Mouse (Mus musculus) lung, embryonic 15.5 days (tissue): ENCODE results near the gene Lysmd3. TPM values are rescaled to one million over a fixed set of nuclear protein-coding genes. Genes with fewer than 3 reads are reported as not detected.

Source experiments
- ATAC-seq: fragments of 200-750 bp; cut with Nextera tagmentation; 2 replicates; pipeline ENCODE4 v1.8.0; 2017; ENCODE audit warnings: moderate number of reproducible peaks, borderline replicate concordance; ENCODE audit not compliant: low FRiP score, low TSS enrichment; ENCODE audit errors: extremely low read depth
- H3K27ac ChIP-seq: fragments of 300-500 bp; sonication (generic); 2 replicates; pipeline ENCODE4 v1.5.1; 2015; ENCODE audit warnings: moderate library complexity, mild to moderate bottlenecking, inconsistent platforms
- H3K27me3 ChIP-seq: fragments of 300-500 bp; sonication (generic); 2 replicates; pipeline ENCODE4 v1.6.1; 2015; ENCODE audit warnings: inconsistent platforms
- H3K36me3 ChIP-seq: fragments of 300-500 bp; sonication (generic); 2 replicates; pipeline ENCODE4 v1.6.1; 2015; ENCODE audit warnings: inconsistent platforms
- H3K4me1 ChIP-seq: fragments of 300-500 bp; sonication (generic); 2 replicates; pipeline ENCODE4 v1.6.1; 2015; ENCODE audit warnings: inconsistent platforms
- H3K4me2 ChIP-seq: fragments of 300-500 bp; sonication (generic); 2 replicates; pipeline ENCODE4 v1.6.1; 2015; ENCODE audit warnings: inconsistent platforms, mild to moderate bottlenecking, moderate library complexity
- H3K4me3 ChIP-seq: fragments of 300-500 bp; sonication (generic); 2 replicates; pipeline ENCODE4 v1.5.1; 2015; ENCODE audit warnings: mild to moderate bottlenecking, inconsistent platforms
- H3K9ac ChIP-seq: fragments of 300-500 bp; sonication (generic); 2 replicates; pipeline ENCODE4 v1.6.1; 2015; ENCODE audit warnings: inconsistent platforms
- H3K9me3 ChIP-seq: fragments of 300-500 bp; sonication (generic); 2 replicates; pipeline ENCODE4 v1.6.1; 2016; ENCODE audit warnings: inconsistent platforms
- WGBS: fragments of 180-500 bp; shearing (Covaris S2); methylation state at CpG from one replicate; pipeline ENCODE4 v1.1.7; 2015; 5-methylcytosine and 5-hydroxymethylcytosine counted together
- polyA plus RNA-seq: library from polyadenylated mRNA; unstranded; fragments of >200 nt; fragmentation: Nextera tagmentation; extraction: Ambion mirVana; gene quantifications from 2 replicates; pipeline ENCODE4 v1.2.1, GENCODE M21; 2015

The Lysmd3 gene
- polyA plus RNA-seq, 1 experiment from 2014 or later: 27.7 TPM

DNA sequence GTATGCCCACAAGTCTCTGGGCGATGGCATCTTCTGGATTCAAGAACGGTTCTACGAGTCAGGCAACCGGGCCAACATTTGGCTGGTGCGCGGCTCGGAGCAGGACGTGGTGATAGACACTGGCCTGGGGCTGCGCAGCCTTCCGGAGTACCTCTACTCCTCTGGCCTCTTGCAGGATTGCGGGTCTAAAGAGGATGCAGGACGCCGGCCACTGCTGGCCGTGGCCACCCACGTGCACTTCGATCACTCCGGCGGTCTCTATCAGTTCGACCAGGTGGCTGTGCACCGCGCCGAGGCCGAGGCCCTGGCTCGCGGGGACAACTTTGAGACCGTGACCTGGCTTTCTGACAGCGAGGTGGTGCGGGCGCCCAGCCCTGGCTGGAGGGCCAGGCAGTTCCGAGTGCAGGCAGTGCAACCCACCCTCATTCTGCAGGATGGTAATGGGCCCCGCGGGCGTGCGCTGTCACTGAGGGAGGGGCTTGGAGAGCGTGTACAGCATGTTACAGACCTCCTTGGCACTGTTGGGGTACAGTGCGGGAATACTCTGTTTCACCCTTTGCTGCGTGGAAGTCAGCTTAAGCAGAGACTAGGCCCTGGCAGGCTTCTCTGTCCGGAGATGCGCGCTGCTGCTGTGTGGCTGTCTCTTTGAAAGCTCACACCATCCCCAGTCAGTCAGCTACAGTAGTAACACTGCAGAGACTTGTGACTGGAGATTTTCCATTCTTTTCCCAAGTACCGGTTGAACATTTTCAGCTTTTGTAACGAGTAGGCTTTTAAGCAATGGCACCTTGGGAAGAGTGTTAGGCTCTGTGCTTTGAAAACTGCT is 54.3 kb downstream of the Lysmd3 start:
- Histone ChIP-seq H3K9me3 (no peaks in the 10 kb centered on the region), H3K27ac (peak overlapping the region; percentile 94), H3K36me3 (no peaks in the 10 kb centered on the region), H3K4me1 (peaks cover 13% of the 10 kb centered on the region), H3K4me2 (peak overlapping the region; percentile 99), H3K9ac (peak overlapping the region; percentile 66), H3K4me3 (peak overlapping the region; percentile 97), H3K27me3 (no peaks in the 10 kb centered on the region)
- WGBS: 1% methylated on average over 42 of the region's 42 CpGs
- peak; percentile 19 for ATAC-seq

DNA sequence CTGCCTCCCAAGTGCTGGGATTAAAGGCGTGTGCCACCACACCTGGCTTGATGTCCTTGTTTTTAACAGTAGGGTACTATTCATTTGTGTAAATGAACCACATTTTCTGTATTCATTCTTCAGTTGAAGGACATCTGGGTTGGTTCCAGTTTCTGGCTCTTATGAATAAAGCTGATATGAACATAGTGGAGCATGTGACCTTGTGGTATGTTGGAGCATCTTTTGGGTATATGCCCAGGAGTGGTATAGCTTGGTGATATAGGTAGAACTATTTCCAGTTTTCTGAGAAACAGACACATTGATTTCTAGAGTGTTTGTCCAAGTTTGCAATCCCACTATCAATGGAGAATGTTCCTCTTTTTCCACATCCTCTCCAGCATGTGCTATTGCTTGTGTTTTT is 56.4 kb downstream of the Lysmd3 start:
- Histone ChIP-seq H3K36me3 (no peaks in the 10 kb centered on the region), H3K9me3 (no peaks in the 10 kb centered on the region), H3K9ac (no peak overlapping the region), H3K4me2 (no peak overlapping the region), H3K27ac (no peak overlapping the region), H3K4me1 (peaks cover 13% of the 10 kb centered on the region), H3K27me3 (no peaks in the 10 kb centered on the region), H3K4me3 (no peak overlapping the region)
- 90% methylated on average over 1 of the region's 1 CpGs for WGBS
- ATAC-seq: no peak

Other genes with a start within 250 kb of the Lysmd3 start
- 2.1 and 2.4 TPM in 2 replicates for gene Adgrv1, start 24.5 kb upstream of the Lysmd3 start, polyA plus RNA-seq
- gene Polr3g, start 53.4 kb downstream of the Lysmd3 start, polyA plus RNA-seq: 12.1 and 12.5 TPM in 2 replicates
- gene Mblac2, start 53.7 kb downstream of the Lysmd3 start, polyA plus RNA-seq: 4.8 and 6.3 TPM in 2 replicates
- 195 and 202 TPM in 2 replicates for gene Cetn3, start 125.4 kb downstream of the Lysmd3 start, polyA plus RNA-seq